Mouse (Mus musculus) stomach, embryonic 15.5 days (tissue): ENCODE measurements at regions not wholly inside any gene's neighbourhood (a gene's known extent, or its start where the extent isn't known, plus 50 kb on each side); places are given as distances from the start of the nearest gene placed in this dataset.
A peak's percentile ranks its signal among the peaks of the same experiment; 100 is the strongest.

Experiments
- ATAC-seq: fragments of 200-750 bp; cut with Nextera tagmentation; 2 replicates; pipeline ENCODE4 v1.8.0; 2017; ENCODE audit warnings: low read depth, moderate number of reproducible peaks, moderate TSS enrichment; ENCODE audit not compliant: insufficient read depth, low FRiP score
- H3K27ac ChIP-seq: fragments of 300-500 bp; sonication (generic); 2 replicates; pipeline ENCODE4 v1.5.1; 2015; ENCODE audit warnings: mild to moderate bottlenecking, inconsistent platforms
- H3K27me3 ChIP-seq: fragments of 300-500 bp; sonication (generic); replicated peaks from 2 replicates; pipeline ENCODE4 v1.6.1; 2015; ENCODE audit warnings: inconsistent platforms
- H3K36me3 ChIP-seq: fragments of 300-500 bp; sonication (generic); 2 replicates; pipeline ENCODE4 v1.6.1; 2015; ENCODE audit warnings: inconsistent platforms
- H3K4me1 ChIP-seq: fragments of 300-500 bp; sonication (generic); 2 replicates; pipeline ENCODE4 v1.6.1; 2015; ENCODE audit warnings: inconsistent platforms
- H3K4me2 ChIP-seq: fragments of 300-500 bp; sonication (generic); 2 replicates; pipeline ENCODE4 v1.6.1; 2015; ENCODE audit warnings: mild to moderate bottlenecking, inconsistent platforms
- H3K4me3 ChIP-seq: fragments of 300-500 bp; sonication (generic); replicated peaks from 2 replicates; pipeline ENCODE4 v1.5.1; 2015; ENCODE audit warnings: inconsistent platforms
- H3K9ac ChIP-seq: fragments of 300-500 bp; sonication (generic); 2 replicates; pipeline ENCODE4 v1.6.1; 2015; ENCODE audit warnings: inconsistent platforms
- H3K9me3 ChIP-seq: fragments of 300-500 bp; sonication (generic); 2 replicates; pipeline ENCODE4 v1.6.1; 2016; ENCODE audit warnings: inconsistent platforms
- WGBS: fragments of 180-500 bp; shearing (Covaris S2); methylation state at CpG from one replicate; pipeline ENCODE4 v1.1.7; 2015; 5-methylcytosine and 5-hydroxymethylcytosine counted together

DNA sequence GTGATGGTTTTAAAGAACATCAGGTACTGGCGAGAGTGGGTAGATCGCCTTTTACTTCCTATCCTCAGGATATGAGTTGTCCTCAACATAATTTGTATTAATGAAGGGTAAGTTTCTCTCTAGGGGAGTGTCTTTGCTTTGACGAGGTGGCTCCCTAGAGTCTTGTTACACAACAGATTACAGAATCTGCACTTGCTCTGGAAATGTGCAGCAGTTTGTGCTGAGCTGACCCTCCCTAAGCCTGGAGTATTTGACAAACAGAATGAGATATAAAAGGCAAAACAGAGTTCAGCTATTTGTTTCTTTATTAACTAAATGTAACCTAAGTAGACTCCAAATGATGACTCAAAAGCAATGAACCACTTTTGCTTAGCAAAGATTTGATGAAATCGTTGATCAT lies 136.8 kb upstream of the Mocs2 start:
- Histone ChIP-seq H3K36me3 (no peaks in the 10 kb centered on the region), H3K4me1 (0 out of 2 replicates have a peak, but pooled peaks cover 5% of the 10 kb centered on the region), H3K27ac (peak overlapping the region; percentile 51), H3K4me2 (no peak overlapping the region), H3K4me3 (no peak overlapping the region), H3K9me3 (no peaks in the 10 kb centered on the region), H3K27me3 (no peaks in the 10 kb centered on the region), H3K9ac (no peak overlapping the region)
- WGBS, result 60% methylated on average over 4 of the region's 4 CpGs
- ATAC-seq, result no peak

DNA sequence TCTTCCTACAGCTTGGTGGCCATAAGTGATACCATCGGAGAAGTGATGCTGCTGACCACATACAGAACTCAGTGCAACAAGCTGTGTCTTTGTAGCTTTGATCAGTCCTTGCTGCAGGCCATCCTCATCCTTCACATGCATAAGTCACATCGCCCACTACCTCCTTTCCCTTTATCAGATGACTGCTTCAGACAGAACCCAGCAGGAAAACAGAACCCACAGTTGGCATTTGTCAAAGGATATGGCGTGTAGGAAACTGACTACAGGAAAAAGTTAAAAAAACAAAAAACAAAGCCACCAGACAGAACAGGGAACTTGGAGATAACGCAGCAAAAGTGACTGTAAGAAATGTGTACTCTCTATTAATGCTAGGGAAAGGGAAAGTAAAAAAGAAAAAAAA lies 136.1 kb upstream of the Mocs2 start:
- H3K36me3 ChIP-seq, result no peaks in the 10 kb centered on the region
- no peak for ATAC-seq
- H3K4me1 ChIP-seq, result 0 out of 2 replicates have a peak, but pooled peaks cover 5% of the 10 kb centered on the region
- no peaks in the 10 kb centered on the region for H3K27me3 ChIP-seq
- 71% methylated on average over 4 of the region's 4 CpGs for WGBS
- no peaks in the 10 kb centered on the region for H3K9me3 ChIP-seq
- H3K4me2 ChIP-seq, result no peak overlapping the region
- H3K27ac ChIP-seq, result no peak overlapping the region
- no peak overlapping the region for H3K9ac ChIP-seq
- no peak overlapping the region for H3K4me3 ChIP-seq

GRCm38 (mm10) chr13:114682891-114683290 lies 135.1 kb upstream of the Mocs2 start:
- 0 out of 2 replicates have a peak, but pooled peaks cover 5% of the 10 kb centered on the region for H3K4me1 ChIP-seq
- no peak for ATAC-seq
- H3K4me3 ChIP-seq, result no peak overlapping the region
- no peaks in the 10 kb centered on the region for H3K9me3 ChIP-seq
- H3K9ac ChIP-seq, result no peak overlapping the region
- no peak overlapping the region for H3K4me2 ChIP-seq
- no peak overlapping the region for H3K27ac ChIP-seq
- 95% methylated on average over 5 of the region's 5 CpGs for WGBS
- no peaks in the 10 kb centered on the region for H3K27me3 ChIP-seq
- H3K36me3 ChIP-seq, result no peaks in the 10 kb centered on the region

DNA sequence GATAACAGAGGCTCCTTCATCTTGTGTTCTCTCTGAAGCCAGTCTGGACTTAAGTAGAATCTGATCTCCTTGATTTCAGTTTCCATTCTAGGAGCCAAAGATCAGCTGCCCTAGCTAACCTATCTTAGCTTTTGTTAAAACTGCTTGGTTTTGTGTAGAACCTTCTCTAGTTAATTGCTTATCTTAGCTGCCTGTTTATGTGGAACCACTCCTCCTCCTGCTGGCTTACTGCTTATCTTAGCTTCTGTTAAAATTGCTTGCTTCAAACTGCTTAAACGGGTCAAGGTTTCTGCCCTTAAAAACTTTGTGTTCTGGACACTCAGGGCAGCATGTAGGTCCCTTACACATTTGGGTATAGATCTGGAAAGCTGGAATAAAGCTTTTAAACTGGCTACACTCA lies 133.7 kb upstream of the Mocs2 start:
- ATAC-seq, result no peak
- no peaks in the 10 kb centered on the region for H3K36me3 ChIP-seq
- no peaks in the 10 kb centered on the region for H3K9me3 ChIP-seq
- no peak overlapping the region for H3K27ac ChIP-seq
- 0 out of 2 replicates have a peak, but pooled peaks cover 3% of the 10 kb centered on the region for H3K4me1 ChIP-seq
- H3K4me3 ChIP-seq, result no peak overlapping the region
- no peaks in the 10 kb centered on the region for H3K27me3 ChIP-seq
- H3K4me2 ChIP-seq, result no peak overlapping the region
- no peak overlapping the region for H3K9ac ChIP-seq
- 56% methylated on average over 1 of the region's 1 CpGs for WGBS

- no peaks in the 10 kb centered on the region for H3K9me3 ChIP-seq
- no peak overlapping the region for H3K9ac ChIP-seq
- H3K27ac ChIP-seq, result no peak overlapping the region
- H3K36me3 ChIP-seq, result no peaks in the 10 kb centered on the region
- no peak overlapping the region for H3K4me3 ChIP-seq
- H3K4me2 ChIP-seq, result no peak overlapping the region
- no peaks in the 10 kb centered on the region for H3K27me3 ChIP-seq
- WGBS, result 77% methylated on average over 4 of the region's 4 CpGs
- H3K4me1 ChIP-seq, result 0 out of 2 replicates have a peak, but pooled peaks cover 3% of the 10 kb centered on the region
- ATAC-seq, result no peak
These were observed 132.7 kb upstream of the Mocs2 start for GRCm38 (mm10) chr13:114685368-114685767.

DNA sequence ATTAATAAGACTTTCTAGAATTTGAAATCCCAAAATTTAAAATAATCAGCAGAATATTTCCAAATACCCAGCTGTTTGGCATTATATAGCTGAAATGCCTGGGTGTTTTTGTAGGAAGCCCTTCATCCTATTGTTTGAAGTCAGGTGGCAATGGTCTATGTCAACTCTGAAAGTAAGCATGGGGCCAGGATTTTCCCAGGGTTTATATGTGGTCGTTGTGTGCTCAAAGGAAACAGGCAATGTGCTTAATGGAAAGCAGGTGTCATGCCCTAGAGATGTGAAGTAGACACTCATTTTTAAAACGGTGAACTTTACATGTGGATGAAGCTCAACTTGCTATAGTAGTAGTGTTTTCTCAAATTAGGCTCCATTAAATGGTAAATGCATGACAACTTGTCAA lies 105.4 kb upstream of the Mocs2 start:
- H3K4me3 ChIP-seq, result no peak overlapping the region
- H3K36me3 ChIP-seq, result no peaks in the 10 kb centered on the region
- H3K27ac ChIP-seq, result no peak overlapping the region
- ATAC-seq, result no peak
- no peaks in the 10 kb centered on the region for H3K4me1 ChIP-seq
- H3K9ac ChIP-seq, result no peak overlapping the region
- H3K9me3 ChIP-seq, result no peaks in the 10 kb centered on the region
- H3K27me3 ChIP-seq, result no peaks in the 10 kb centered on the region
- no peak overlapping the region for H3K4me2 ChIP-seq
- WGBS, result 56% methylated on average over 2 of the region's 2 CpGs

- ATAC-seq, result no peak
- WGBS, result 55% methylated on average over 4 of the region's 4 CpGs
- no peaks in the 10 kb centered on the region for H3K9me3 ChIP-seq
- H3K4me2 ChIP-seq, result no peak overlapping the region
- no peaks in the 10 kb centered on the region for H3K27me3 ChIP-seq
- no peak overlapping the region for H3K4me3 ChIP-seq
- no peaks in the 10 kb centered on the region for H3K36me3 ChIP-seq
- no peak overlapping the region for H3K27ac ChIP-seq
- no peak overlapping the region for H3K9ac ChIP-seq
- H3K4me1 ChIP-seq, result no peaks in the 10 kb centered on the region
These were observed 98.3 kb upstream of the Mocs2 start for GRCm38 (mm10) chr13:114719771-114720170.

DNA sequence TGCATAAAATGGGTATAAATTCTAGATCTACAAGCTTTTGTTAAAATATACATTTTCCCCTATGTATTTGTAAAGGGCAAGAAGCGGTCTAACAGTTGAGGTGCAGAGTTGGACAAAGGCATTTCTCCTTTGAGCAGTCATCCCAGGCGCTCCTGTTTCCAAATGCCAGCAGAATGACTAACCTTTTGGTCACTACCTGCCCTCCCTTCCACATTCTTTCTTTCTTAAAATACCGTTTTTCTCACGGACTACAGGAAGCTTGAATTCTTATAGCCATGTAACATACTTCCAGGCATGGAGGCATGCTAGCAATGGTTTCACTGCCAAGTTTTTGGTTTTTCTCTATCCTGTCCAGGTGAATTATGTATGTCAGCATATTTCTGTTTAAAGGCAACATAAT lies 91.2 kb upstream of the Mocs2 start:
- H3K9ac ChIP-seq, result no peak overlapping the region
- no peak overlapping the region for H3K27ac ChIP-seq
- no peaks in the 10 kb centered on the region for H3K9me3 ChIP-seq
- no peaks in the 10 kb centered on the region for H3K4me1 ChIP-seq
- H3K36me3 ChIP-seq, result no peaks in the 10 kb centered on the region
- no peaks in the 10 kb centered on the region for H3K27me3 ChIP-seq
- no peak overlapping the region for H3K4me3 ChIP-seq
- no peak for ATAC-seq
- WGBS, result 67% methylated on average over 4 of the region's 4 CpGs
- no peak overlapping the region for H3K4me2 ChIP-seq

GRCm38 (mm10) chr13:114735066-114735465 lies 83.0 kb upstream of the Mocs2 start:
- ATAC-seq, result no peak
- Histone ChIP-seq H3K36me3 (no peaks in the 10 kb centered on the region), H3K9me3 (no peaks in the 10 kb centered on the region), H3K27me3 (no peaks in the 10 kb centered on the region), H3K27ac (no peak overlapping the region), H3K4me1 (no peaks in the 10 kb centered on the region), H3K4me3 (no peak overlapping the region), H3K4me2 (no peak overlapping the region), H3K9ac (no peak overlapping the region)
- 72% methylated on average over 7 of the region's 7 CpGs for WGBS

DNA sequence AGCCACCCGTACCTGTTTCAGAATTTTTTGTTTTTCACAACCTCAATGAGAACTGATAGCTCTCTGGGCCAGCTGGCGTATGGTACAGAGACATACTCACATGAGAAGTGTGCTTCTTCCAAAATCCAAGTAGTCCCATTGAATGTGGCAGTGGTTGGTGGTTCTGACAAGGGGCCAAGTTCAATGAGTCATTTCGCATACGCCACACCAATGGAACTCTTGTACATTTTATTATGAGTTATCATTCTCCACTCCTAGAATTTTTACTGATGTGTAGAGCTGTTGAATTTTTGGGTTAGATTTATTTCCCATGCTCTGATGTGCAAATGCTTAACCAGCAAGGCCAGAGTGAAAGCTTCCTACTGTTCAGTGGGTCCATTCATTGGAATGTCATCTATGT lies 82.0 kb upstream of the Mocs2 start:
- Histone ChIP-seq H3K4me2 (no peak overlapping the region), H3K27ac (no peak overlapping the region), H3K9me3 (no peaks in the 10 kb centered on the region), H3K36me3 (no peaks in the 10 kb centered on the region), H3K9ac (no peak overlapping the region), H3K4me3 (no peak overlapping the region), H3K27me3 (no peaks in the 10 kb centered on the region), H3K4me1 (no peaks in the 10 kb centered on the region)
- 88% methylated on average over 4 of the region's 4 CpGs for WGBS
- ATAC-seq, result no peak

GRCm38 (mm10) chr13:114742534-114742933 lies 75.5 kb upstream of the Mocs2 start:
- no peak for ATAC-seq
- H3K4me2 ChIP-seq, result no peak overlapping the region

DNA sequence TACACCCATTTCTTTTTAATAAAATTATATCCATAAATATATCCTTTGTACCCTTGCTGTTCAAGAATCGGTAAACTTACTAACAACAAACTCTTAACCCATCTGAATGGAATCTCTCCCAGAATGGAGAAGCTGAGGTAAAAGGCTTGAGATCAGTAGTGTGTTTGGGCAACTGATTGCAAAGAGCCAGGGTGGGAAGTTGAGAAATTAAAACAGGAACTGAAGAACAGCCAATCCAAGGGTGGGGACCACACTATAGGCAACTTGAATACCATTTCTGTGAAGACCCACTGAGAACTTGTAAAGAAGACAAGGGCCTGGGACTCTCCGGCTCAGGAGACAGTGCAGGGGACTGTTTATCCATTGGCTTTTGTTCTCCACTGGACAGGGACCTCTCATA lies 72.2 kb upstream of the Mocs2 start:
- H3K9me3 ChIP-seq, result no peaks in the 10 kb centered on the region
- H3K4me1 ChIP-seq, result no peaks in the 10 kb centered on the region
- H3K9ac ChIP-seq, result no peak overlapping the region
- no peak for ATAC-seq
- H3K27me3 ChIP-seq, result no peaks in the 10 kb centered on the region
- H3K4me3 ChIP-seq, result no peak overlapping the region
- no peak overlapping the region for H3K27ac ChIP-seq
- 95% methylated on average over 2 of the region's 2 CpGs for WGBS
- no peak overlapping the region for H3K4me2 ChIP-seq
- no peaks in the 10 kb centered on the region for H3K36me3 ChIP-seq

More at GRCm38 (mm10) chr13:114742534-114742933, 75.5 kb upstream of the Mocs2 start:
- H3K36me3 ChIP-seq, result no peaks in the 10 kb centered on the region
- WGBS, result 82% methylated on average over 3 of the region's 3 CpGs
- no peaks in the 10 kb centered on the region for H3K27me3 ChIP-seq
- H3K4me3 ChIP-seq, result no peak overlapping the region
- H3K4me1 ChIP-seq, result no peaks in the 10 kb centered on the region
- H3K9me3 ChIP-seq, result no peaks in the 10 kb centered on the region
- no peak overlapping the region for H3K27ac ChIP-seq
- H3K9ac ChIP-seq, result no peak overlapping the region

- Histone ChIP-seq H3K9ac (no peak overlapping the region), H3K4me1 (no peaks in the 10 kb centered on the region), H3K9me3 (no peaks in the 10 kb centered on the region), H3K4me3 (no peak overlapping the region), H3K27me3 (no peaks in the 10 kb centered on the region), H3K27ac (no peak overlapping the region), H3K4me2 (no peak overlapping the region), H3K36me3 (no peaks in the 10 kb centered on the region)
- ATAC-seq, result no peak
These were observed 60.6 kb upstream of the Mocs2 start for GRCm38 (mm10) chr13:114757459-114757858.
